Mouse (Mus musculus) 3134 (cell line): ENCODE measurements around the gene Tas2r102.

Experiments used
- DNase-seq: peaks from one replicate; pipeline ENCODE4 v3.0.0-alpha.2; 2011; ENCODE audit warnings: low spot score; ENCODE audit not compliant: insufficient read length; ENCODE audit errors: extremely low read depth

The Tas2r102 gene

DNA sequence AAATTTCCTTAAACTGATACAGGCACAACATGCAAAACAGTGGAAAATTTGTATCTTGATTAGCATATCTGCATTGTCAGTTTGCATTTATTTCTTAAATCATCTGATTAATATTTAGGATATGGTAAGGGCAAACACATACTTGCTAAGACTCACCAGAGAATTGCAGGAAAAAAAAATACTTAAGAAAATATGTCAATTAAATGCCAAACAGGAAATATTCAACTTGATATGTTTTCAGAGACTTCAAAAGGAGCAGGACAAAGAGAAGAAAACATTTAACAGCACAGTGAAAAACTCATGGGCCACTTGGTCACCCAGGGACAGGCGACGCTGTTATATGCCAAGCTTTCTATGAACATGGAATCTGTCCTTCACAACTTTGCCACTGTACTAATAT, at the start of gene Tas2r102:
Gene Tas2r102 (plus strand): TSS at position 301 of the 400 bp plus-strand sequence.
- DNase-seq: no peak

DNA sequence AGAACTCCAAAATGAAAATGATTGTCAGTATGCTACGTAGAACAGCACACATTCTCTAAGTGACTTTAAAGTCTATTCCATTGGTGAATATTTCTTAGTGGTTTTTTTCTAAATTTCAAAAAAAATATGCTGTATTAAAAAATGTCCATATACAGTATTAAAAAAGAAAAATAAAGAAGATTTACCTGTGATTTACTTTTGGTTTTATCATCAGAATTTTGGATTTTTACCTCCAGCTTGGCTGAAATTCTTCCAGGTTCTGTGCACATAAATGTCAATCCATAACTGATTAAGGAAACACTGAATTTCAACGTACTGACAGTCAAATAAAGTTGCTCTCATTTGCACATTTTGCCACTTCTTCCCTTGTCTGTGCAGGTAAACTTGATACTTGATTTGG, 24.0 kb upstream of the Tas2r102 start, which contains the start of gene Tas2r115:
Gene Tas2r115 (minus strand): TSS at position 101 of the 400 bp plus-strand sequence.
- DNase-seq: no peak

DNA sequence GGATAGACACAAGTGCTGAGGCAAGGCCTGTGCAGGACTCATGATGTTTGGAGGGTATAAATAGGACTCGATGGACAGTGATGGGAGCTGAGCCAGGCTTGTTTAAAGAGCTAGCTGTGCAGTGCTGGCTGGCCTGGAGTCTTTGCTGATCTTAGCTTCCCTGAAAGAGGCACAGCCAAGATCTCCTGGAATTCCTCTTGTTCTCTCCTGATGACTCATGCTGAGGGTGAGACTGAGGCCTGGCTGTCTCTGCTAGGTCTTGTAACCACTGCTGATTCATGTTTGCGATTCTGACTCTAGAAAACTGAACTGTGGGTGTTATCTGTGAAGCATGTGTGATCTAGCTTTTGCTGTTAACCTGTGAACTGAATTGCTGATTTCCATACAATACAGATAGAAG, 11.7 kb upstream of the Tas2r102 start:
- DNase-seq: peak; percentile 30

DNA sequence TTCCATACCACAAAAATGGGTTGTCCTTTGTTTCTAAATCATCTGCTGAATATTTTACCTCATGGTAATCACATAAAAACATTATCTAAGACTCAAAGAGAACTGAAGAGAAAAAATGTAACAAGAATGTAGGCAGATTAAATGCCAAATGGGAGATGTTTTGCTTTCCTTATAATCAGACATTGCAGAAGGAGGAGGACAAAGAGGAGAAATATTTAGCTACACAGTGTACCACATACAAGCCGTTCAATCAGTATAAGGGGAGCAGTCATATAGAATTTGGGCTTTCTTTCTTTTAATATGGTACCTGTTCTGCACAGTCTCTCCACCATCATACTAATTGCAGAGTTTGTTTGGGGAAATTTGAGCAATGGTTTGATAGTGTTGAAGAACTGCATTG, 7.5 kb upstream of the Tas2r102 start, which contains the start of gene Tas2r124:
Gene Tas2r124 (plus strand): TSS at position 301 of the 400 bp plus-strand sequence.
- DNase-seq: no peak

DNA sequence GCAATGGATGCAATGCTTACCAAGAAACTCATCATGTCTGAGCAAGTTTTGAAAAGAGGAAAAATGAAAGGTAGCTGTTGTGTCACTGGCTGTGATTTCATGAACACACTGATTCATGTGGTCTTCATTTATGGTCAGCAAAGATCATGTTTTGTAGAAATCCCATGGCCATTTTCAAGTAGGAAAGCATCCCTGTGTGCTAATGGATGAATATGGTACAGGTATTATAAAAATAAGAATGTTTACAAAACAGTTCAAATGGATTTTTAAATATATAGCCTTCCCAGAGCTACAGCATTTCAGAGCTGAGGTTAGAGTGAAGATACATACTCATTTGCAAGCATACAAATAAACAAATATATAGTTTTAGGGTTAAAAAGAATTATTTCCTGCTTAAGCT, 16.1 kb downstream of the Tas2r102 start, which contains the start of gene Tas2r136:
Gene Tas2r136 (minus strand): TSS at position 101 of the 400 bp plus-strand sequence.
- no peak for DNase-seq

DNA sequence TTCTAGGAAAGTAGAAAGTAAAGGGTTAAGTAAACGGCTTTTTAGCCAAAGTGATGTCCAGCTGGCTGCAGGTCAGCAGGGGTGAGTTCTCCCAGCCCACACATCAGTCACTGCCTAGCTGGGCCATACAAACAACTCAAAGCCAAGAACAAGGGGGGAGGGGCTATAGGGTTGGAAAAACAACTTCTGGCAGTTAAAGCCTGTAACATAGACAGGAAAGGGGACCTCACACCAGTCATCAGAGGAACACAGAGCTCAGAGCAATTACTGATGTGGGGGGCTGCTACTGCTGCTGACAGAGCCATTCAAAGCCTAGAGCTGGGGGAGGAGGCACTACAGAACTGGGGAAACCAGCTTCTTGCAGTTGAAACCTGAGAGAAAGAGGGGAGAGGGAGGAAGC, 33.5 kb downstream of the Tas2r102 start:
- DNase-seq: no peak

DNA sequence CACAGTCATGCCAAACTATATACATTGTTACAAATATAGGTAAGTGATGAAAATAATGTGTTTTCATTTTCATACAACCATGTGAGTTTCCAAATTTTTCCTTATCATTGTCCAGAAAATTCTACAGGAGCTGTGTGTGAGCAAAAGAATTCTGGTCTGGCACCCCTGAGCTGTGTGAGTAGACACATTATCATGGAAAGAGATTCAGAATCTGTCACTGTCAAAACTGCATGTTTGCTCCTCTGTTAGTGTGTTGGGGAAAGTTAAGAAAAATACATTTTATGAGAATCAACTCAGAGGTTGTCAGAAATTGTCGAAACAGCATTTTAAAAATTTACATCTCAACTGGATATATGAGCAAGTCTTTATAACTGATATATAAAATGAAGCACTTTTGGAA, 40.6 kb downstream of the Tas2r102 start, which contains the start of gene Tas2r117:
Gene Tas2r117 (plus strand): TSS at position 301 of the 400 bp plus-strand sequence.
- DNase-seq: no peak
